1 mouse cellular context compared by ENCODE assay signal in the genomic region with DNA sequence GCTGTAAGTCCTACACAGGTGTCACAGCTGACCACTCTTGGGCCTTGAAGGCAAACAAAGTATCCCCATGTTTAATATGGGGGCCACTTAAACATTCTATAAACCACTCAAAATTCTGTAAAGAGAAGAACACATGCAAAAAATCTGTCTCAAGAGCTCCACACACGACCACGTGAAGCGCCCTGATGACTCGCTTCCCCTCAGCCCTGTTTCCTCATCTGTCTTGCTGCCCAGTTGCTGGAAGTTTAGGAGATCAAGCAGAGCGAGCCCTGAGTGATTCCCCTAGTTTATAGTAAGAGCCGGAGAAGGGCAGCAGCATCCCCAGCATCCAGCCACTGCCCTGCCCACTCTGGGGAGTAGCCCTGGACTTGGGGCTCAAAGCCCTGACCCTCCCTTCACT.
TF ChIP-seq lines count a peak whose summit lies in the region.

No protein-coding gene starts in this region.

TF ChIP-seq in myocyte, 11 proteins besides CTCF, POLR2A, EP300 and RAD21 (continued from another document):
- TF ChIP-seq MYOD1 (IDR thresholded peaks at IDR 0.05; ENCODE audit: control insufficient read depth in 1 of 3, insufficient read length in 2 of 3, low read depth in 2 of 3) (no peak), MAX (IDR thresholded peaks at IDR 0.05; ENCODE audit: low read depth) (no peak), MYOG (IDR thresholded peaks at IDR 0.05; ENCODE audit: control insufficient read depth in 1 of 3, insufficient read depth in 1 of 3, insufficient read length in 2 of 3, low read depth in 2 of 3) (no peak)
